Mouse (Mus musculus) E14TG2a.4 (cell line): ENCODE measurements at regions not wholly inside any gene's neighbourhood (a gene's known extent, or its start where the extent isn't known, plus 50 kb on each side); places are given as distances from the start of the nearest gene placed in this dataset.

Experiments used
- H3K27me3 ChIP-seq: 2 replicates; pipeline ENCODE4 v1.6.1; 2014; ENCODE audit warnings: low read length, control low read depth; ENCODE audit not compliant: insufficient read depth
- H3K36me3 ChIP-seq: 2 replicates; pipeline ENCODE4 v1.6.1; 2014; ENCODE audit warnings: low read length, control low read depth; ENCODE audit not compliant: insufficient read depth
- H3K4me1 ChIP-seq: replicated peaks from 2 replicates; pipeline ENCODE4 v1.6.1; 2014; ENCODE audit warnings: low read depth, low read length, control low read depth
- H3K4me3 ChIP-seq: replicated peaks from 2 replicates; pipeline ENCODE4 v1.5.1; 2014; ENCODE audit warnings: mild to moderate bottlenecking, low read length
- H3K9me3 ChIP-seq: 2 replicates; pipeline ENCODE4 v1.6.1; 2014; ENCODE audit warnings: low read length, control low read depth
- CTCF ChIP-seq: conservative IDR thresholded peaks from 2 replicates; pipeline ENCODE4 v1.5.1; 2014; ENCODE audit warnings: low read length
- NANOG ChIP-seq: IDR thresholded peaks from 2 replicates; pipeline ENCODE4 v1.6.1; 2014; ENCODE audit warnings: borderline replicate concordance, low read length, mixed read lengths
- POU5F1 ChIP-seq: IDR thresholded peaks from 2 replicates; pipeline ENCODE4 v1.6.1; 2014; ENCODE audit warnings: low read length, borderline replicate concordance

DNA sequence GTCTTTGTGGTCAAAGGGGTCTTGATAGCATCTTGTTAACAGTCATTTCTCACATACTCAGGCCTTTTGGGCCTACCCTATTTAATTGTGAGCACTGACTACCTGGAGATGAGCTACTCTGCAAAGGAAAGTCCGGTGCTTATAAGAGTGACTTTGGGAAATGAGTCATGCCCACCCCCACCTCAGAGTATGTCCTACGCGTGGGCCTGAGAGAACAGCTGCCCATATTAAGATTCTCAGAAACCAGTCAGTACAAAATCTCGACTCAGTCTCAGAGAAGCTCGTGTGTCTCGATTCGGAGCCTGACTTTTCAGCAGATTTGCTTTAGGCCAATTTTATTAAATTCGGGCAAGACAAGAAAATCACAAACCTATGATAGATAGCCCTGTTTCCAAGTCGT, 301.1 kb downstream of the Xpnpep1 start:
- Histone ChIP-seq H3K4me3 (no peak overlapping the region), H3K36me3 (no peaks in the 10 kb centered on the region), H3K4me1 (no peaks in the 10 kb centered on the region), H3K9me3 (no peaks in the 10 kb centered on the region), H3K27me3 (no peaks in the 10 kb centered on the region)
- TF ChIP-seq POU5F1 (no peak), NANOG (no peak), CTCF (no peak)

DNA sequence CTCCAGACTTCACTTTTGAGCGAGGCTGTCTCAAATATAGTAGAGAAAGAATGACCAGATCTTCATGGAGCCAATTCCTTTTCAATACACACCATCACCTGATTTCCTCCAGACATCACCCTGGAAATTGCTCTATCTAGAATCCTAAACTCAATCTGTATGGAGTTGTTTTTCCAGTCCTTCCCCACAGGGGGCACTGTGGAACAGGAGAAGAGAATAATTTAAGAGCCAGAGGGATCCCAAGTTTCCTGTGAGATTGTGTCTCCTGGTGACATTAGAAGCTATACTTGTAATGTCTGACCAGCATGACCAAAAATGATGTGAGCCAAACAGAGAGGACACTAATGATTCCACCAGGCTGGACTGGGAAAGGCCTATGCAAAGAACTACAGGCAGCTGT, 318.2 kb downstream of the Xpnpep1 start:
- no peak for TF ChIP-seq POU5F1
- peak; percentile 53 for TF ChIP-seq CTCF
- H3K4me3 ChIP-seq: no peak overlapping the region
- H3K9me3 ChIP-seq: no peaks in the 10 kb centered on the region
- H3K27me3 ChIP-seq: no peaks in the 10 kb centered on the region
- H3K4me1 ChIP-seq: no peaks in the 10 kb centered on the region
- no peaks in the 10 kb centered on the region for H3K36me3 ChIP-seq

DNA sequence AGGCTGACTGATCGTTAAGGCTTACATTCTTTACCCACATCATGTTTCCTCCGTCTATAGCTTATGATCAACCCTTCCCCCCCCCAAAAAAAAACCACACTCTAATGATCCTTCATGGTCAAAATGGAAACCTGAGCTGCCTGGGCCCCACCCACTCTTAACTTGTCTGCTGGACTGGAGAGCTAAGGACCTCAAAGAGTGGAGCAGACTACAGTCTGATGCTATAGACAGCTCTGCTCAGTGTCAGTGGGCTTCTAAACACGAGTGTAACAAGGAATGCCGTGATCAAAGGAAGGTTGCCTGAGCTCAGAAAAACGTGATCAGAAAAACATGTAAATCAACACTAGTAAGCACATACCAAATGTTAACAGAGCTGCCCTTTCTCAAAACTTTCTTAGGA, 324.7 kb downstream of the Xpnpep1 start:
- Histone ChIP-seq H3K27me3 (no peaks in the 10 kb centered on the region), H3K36me3 (no peaks in the 10 kb centered on the region), H3K4me3 (no peak overlapping the region), H3K4me1 (no peaks in the 10 kb centered on the region), H3K9me3 (no peaks in the 10 kb centered on the region)
- no peak for TF ChIP-seq CTCF
- no peak for TF ChIP-seq NANOG
- TF ChIP-seq POU5F1: no peak

DNA sequence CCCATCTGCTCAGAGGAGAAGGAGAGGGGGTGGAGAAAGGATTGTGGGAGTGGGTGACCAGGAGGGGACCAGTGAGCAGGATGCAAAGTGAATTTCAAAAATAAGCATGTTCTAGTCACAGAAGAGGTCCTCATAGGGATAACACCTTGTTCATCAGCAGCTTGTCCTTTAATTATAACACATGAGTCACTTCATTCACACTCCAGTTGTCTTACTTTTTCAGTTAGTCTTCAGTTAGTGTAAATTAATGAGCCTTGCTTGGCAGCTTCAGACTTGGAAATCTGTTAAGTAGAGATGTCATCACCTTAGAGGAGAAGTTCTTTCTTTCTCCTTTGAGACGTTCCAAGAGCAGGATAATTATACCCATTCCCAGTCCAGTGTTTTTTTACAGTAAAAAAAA, 332.3 kb downstream of the Xpnpep1 start:
- Histone ChIP-seq H3K4me3 (no peak overlapping the region), H3K9me3 (no peaks in the 10 kb centered on the region), H3K4me1 (no peaks in the 10 kb centered on the region), H3K36me3 (no peaks in the 10 kb centered on the region), H3K27me3 (no peaks in the 10 kb centered on the region)
- TF ChIP-seq CTCF: no peak
- TF ChIP-seq NANOG: no peak
- TF ChIP-seq POU5F1: no peak

DNA sequence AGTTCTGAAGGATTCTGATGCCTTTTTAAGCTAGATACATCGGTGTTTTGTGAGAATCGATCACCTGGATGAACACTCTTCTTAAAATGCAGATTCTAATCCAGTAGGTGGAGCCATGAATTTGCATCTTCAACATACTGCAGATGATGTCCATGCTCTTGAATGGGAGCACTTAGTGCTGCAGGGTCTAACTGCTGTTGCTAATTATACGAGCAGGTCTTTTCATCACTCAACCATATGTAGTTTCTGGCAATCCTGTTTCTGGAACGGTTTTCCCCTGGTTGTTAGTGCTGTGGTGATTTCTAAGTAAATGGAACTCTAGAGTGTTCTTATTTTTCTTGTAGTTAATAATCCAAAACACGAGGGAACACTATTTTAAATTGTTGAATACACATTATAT, 379.0 kb downstream of the Xpnpep1 start:
- Histone ChIP-seq H3K36me3 (no peaks in the 10 kb centered on the region), H3K9me3 (no peaks in the 10 kb centered on the region), H3K27me3 (no peaks in the 10 kb centered on the region), H3K4me3 (no peak overlapping the region), H3K4me1 (no peaks in the 10 kb centered on the region)
- TF ChIP-seq CTCF: no peak
- no peak for TF ChIP-seq NANOG
- no peak for TF ChIP-seq POU5F1

DNA sequence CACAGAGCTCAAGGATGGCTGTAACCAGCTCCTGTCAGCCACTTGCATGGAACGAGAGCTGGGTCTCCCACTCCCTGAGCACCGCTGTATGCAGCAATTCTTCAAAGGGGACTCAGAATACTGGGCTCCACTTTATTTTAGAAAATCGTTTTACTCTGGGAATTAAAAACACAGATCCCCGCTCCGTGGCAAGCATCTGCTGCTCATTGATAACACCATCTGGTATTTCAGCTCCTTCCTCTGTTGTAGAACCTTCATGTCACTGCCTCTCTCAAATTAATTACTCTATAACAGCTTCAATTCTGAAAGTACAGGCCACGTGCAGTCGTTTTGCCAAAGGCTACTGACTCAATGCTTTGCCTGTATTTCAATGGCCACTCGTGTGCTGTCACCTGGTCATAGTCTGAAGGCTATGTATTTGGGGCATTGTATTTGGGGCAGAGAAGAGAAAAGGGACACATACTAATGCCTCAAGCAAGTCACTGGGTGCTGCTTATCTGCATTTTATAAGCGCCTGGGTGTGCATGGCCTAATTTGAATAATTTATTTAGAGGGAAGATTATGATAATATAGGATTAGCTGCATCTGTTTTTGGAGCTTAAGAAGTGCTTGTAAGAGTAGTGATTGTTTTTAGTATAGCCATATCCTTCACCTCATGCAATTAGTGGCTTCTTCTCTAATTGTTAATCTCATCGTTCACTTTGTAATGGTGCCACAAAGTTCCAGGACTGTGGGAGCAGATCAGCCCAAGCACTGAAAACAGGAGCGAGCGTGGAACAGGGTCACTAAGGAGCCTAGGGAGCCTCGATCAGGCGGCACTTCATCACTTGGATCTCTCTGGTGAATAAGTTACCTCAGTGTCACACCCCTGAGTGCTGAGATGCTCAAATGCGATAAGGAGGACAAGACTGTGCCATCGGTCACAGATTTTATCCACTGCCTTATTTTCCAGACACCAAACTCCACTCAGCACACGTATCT, 383.3 kb downstream of the Ins1 start:
- no peak overlapping the region for H3K4me3 ChIP-seq
- H3K4me1 ChIP-seq: peaks cover 8% of the 10 kb centered on the region
- H3K36me3 ChIP-seq: no peaks in the 10 kb centered on the region
- no peaks in the 10 kb centered on the region for H3K27me3 ChIP-seq
- no peaks in the 10 kb centered on the region for H3K9me3 ChIP-seq
- no peak for TF ChIP-seq NANOG
- no peak for TF ChIP-seq POU5F1
- TF ChIP-seq CTCF: no peak

DNA sequence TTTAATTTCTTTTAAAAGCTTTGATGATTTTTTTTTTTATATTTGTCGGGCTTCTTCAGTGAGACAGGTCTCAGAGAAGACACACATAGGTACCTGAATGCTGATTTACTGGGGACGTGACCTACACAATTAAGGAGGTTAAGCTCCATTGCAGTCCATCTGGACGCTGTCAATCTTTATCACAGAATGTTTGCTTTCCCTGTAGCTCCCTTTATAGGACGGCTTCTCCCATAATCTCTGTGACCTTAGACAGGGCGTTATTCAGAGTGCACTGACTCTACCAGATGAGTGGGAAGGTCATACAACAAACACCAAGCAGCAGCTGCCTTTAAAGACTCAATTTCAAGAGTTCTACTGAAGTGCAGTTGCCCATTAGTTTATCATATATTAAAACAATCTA, 376.1 kb downstream of the Ins1 start:
- H3K4me1 ChIP-seq: peaks cover 8% of the 10 kb centered on the region
- H3K27me3 ChIP-seq: no peaks in the 10 kb centered on the region
- no peak for TF ChIP-seq CTCF
- no peak for TF ChIP-seq NANOG
- TF ChIP-seq POU5F1: no peak
- H3K36me3 ChIP-seq: no peaks in the 10 kb centered on the region
- no peaks in the 10 kb centered on the region for H3K9me3 ChIP-seq
- H3K4me3 ChIP-seq: no peak overlapping the region

DNA sequence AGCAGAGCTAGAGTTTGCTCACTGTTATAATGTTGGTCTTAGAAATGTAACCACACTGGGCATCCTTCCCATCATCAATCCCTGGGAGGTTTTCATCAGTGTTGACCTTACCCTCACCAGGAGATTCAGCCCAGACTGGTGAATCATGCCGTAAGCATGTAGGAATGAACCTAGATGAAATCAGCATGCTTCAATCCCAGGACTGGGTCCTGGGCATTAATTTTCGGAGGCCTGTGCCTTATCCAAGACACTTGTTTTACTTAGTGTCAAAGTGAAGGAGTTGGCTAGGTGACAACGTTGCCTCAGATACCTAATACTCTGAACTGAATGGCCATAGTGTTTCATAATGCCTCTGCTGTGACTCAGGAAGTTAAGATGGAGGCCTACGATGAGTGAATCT, 368.4 kb downstream of the Ins1 start:
- Histone ChIP-seq H3K9me3 (no peaks in the 10 kb centered on the region), H3K27me3 (no peaks in the 10 kb centered on the region), H3K4me1 (no peaks in the 10 kb centered on the region), H3K36me3 (no peaks in the 10 kb centered on the region), H3K4me3 (no peak overlapping the region)
- no peak for TF ChIP-seq CTCF
- no peak for TF ChIP-seq POU5F1
- no peak for TF ChIP-seq NANOG
